Mouse (Mus musculus) limb, embryonic 14.5 days (tissue): ENCODE measurements at regions not wholly inside any gene's neighbourhood (a gene's known extent, or its start where the extent isn't known, plus 50 kb on each side); places are given as distances from the start of the nearest gene placed in this dataset.

Source experiments
- ATAC-seq: fragments of 200-750 bp; cut with Nextera tagmentation; 2 replicates; pipeline ENCODE4 v1.8.0; 2017; ENCODE audit warnings: low read depth, moderate number of reproducible peaks, moderate TSS enrichment; ENCODE audit not compliant: low FRiP score
- DNase-seq: peaks from one replicate; pipeline ENCODE4 v3.0.0-alpha.2; 2015; ENCODE audit warnings: low spot score
- H3K27ac ChIP-seq: fragments of 300-500 bp; sonication (generic); replicated peaks from 2 replicates; pipeline ENCODE4 v1.5.1; 2014; ENCODE audit warnings: low read depth, mild to moderate bottlenecking, low read length, moderate library complexity, mixed read lengths
- H3K27me3 ChIP-seq: fragments of 300-500 bp; sonication (generic); 2 replicates; pipeline ENCODE4 v1.6.1; 2014; ENCODE audit warnings: low read length, mixed read lengths; ENCODE audit not compliant: control insufficient read depth, insufficient read depth
- H3K36me3 ChIP-seq: fragments of 300-500 bp; sonication (generic); 2 replicates; pipeline ENCODE4 v1.6.1; 2014; ENCODE audit warnings: mild to moderate bottlenecking, low read length, moderate library complexity, mixed read lengths; ENCODE audit not compliant: control insufficient read depth, insufficient read depth
- H3K4me1 ChIP-seq: fragments of 300-500 bp; sonication (generic); 2 replicates; pipeline ENCODE4 v1.6.1; 2014; ENCODE audit warnings: antibody characterized with exemption, low read length, mixed read lengths; ENCODE audit not compliant: control insufficient read depth, insufficient read depth
- H3K4me2 ChIP-seq: fragments of 300-500 bp; sonication (generic); replicated peaks from 2 replicates; pipeline ENCODE4 v1.6.1; 2014; ENCODE audit warnings: low read depth, mild to moderate bottlenecking, low read length, moderate library complexity; ENCODE audit not compliant: severe bottlenecking
- H3K4me3 ChIP-seq: fragments of 300-500 bp; sonication (generic); replicated peaks from 2 replicates; pipeline ENCODE4 v1.5.1; 2014; ENCODE audit warnings: low read length
- H3K9ac ChIP-seq: fragments of 300-500 bp; sonication (generic); 2 replicates; pipeline ENCODE4 v1.6.1; 2014; ENCODE audit warnings: mild to moderate bottlenecking, low read depth, low read length, moderate library complexity; ENCODE audit not compliant: severe bottlenecking
- H3K9me3 ChIP-seq: fragments of 300-500 bp; sonication (generic); 2 replicates; pipeline ENCODE4 v1.6.1; 2016; ENCODE audit warnings: low read length; ENCODE audit not compliant: control insufficient read depth
- POLR2A ChIP-seq: fragments of 200-500 bp; IDR thresholded peaks from 2 replicates; pipeline ENCODE4 v1.8.0; 2012; ENCODE audit warnings: inconsistent platforms, mild to moderate bottlenecking, moderate library complexity, borderline replicate concordance; ENCODE audit not compliant: insufficient read depth, insufficient read length; ENCODE audit errors: extremely low read depth
- WGBS: fragments of 180-500 bp; shearing (Covaris S2); extraction: QIAGEN DNeasy Blood & Tissue Kit; methylation state at CpG from one replicate; pipeline ENCODE4 v1.1.7; 2014; 5-methylcytosine and 5-hydroxymethylcytosine counted together

DNA sequence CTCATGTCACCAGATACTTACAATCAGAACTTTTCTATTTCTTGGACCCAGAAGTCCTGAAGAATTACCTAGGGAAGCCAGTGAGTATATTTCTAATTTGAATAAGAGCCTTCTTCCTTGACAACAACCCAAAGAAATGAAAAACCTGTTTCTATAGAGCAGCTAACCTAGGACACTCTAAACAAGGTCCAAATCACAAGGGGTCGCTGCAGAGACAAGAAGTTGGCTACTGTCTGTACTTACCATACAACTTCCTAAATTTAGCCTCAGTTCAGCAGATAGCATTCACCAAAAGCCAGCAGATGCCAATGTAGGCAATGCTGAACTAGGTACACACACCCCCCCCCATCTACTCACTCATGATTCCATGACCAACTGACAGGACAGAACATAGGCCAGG lies 96.3 kb upstream of the Ly86 start:
- Histone ChIP-seq H3K9me3 (no peaks in the 10 kb centered on the region), H3K27ac (no peak overlapping the region), H3K4me2 (no peak overlapping the region), H3K4me1 (no peaks in the 10 kb centered on the region), H3K9ac (no peak overlapping the region), H3K27me3 (no peaks in the 10 kb centered on the region), H3K4me3 (no peak overlapping the region), H3K36me3 (no peaks in the 10 kb centered on the region)
- no peak for DNase-seq
- no peak for TF ChIP-seq POLR2A
- ATAC-seq = no peak
- WGBS = 93% methylated on average over 1 of the region's 1 CpGs

DNA sequence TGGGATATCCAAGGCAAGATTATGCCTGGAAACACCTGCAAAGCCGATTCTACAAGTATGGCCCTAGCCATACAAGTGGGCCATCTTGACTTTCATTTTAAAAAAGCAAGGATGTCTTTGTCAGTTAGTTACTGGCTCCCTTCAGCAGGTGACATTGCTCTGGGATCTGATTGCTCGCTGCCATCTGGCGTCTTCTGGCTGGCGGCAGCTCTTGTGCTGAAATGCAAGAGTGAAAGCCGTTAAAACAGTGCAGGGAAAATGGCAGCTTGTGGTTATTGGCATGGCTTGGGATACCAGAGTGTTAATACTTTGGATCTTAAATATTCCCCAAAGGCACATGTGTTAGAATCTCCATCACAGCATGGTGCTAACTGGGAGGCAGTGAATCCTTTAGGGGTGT lies 105.0 kb upstream of the Ly86 start:
- ATAC-seq = no peak
- Histone ChIP-seq H3K4me3 (no peak overlapping the region), H3K27me3 (no peaks in the 10 kb centered on the region), H3K4me1 (no peaks in the 10 kb centered on the region), H3K9ac (no peak overlapping the region), H3K27ac (no peak overlapping the region), H3K4me2 (no peak overlapping the region), H3K36me3 (no peaks in the 10 kb centered on the region), H3K9me3 (no peaks in the 10 kb centered on the region)
- DNase-seq = no peak
- TF ChIP-seq POLR2A = no peak
- WGBS = 79% methylated on average over 5 of the region's 5 CpGs

DNA sequence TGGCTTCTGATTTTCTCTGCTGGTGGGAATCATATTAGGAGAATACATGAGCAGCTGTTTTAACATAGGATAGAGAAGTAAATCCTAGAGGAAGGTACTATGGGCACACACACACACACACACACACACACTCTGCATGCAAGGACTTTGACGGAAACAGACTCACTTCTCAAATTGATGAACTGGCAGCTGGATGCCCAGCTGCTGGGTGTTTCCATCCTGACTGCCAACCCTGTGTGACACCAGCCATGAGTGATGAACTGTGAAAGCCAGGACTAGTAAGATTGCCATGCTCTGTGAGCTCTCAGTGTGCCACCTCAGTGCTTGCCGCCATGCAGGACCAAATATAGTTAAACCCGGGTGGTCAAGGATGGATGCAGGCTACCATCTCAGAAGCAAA lies 107.7 kb upstream of the Ly86 start:
- 88% methylated on average over 3 of the region's 3 CpGs for WGBS
- no peak for TF ChIP-seq POLR2A
- no peak for ATAC-seq

DNA sequence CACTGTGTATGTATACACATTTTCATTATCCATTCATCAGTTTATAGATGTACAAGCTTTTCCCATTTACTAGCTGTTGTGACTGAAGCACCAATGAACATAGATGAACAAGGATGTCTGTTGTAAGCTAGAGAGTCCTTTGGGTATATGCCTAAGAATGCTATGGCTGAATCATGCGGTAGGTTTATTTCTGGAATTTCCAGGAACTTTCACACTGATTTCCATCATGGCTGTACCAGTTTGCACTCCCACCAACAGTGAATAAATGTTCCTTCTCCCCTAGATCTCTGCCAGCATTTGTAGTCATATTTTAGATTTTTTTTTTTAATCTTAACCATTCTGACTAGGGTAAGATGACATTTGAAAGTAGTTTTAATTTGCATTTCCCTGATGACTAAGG lies 119.2 kb upstream of the Ly86 start:
- Histone ChIP-seq H3K9me3 (no peaks in the 10 kb centered on the region), H3K27me3 (no peaks in the 10 kb centered on the region), H3K9ac (no peak overlapping the region), H3K4me3 (no peak overlapping the region), H3K27ac (no peak overlapping the region), H3K4me1 (no peaks in the 10 kb centered on the region), H3K4me2 (no peak overlapping the region), H3K36me3 (no peaks in the 10 kb centered on the region)
- ATAC-seq = no peak
- TF ChIP-seq POLR2A = no peak
- DNase-seq = no peak
- WGBS = 79% methylated on average over 1 of the region's 1 CpGs

More for the DNA sequence above, 107.7 kb upstream of the Ly86 start:
- no peak overlapping the region for H3K9ac ChIP-seq
- no peak overlapping the region for H3K27ac ChIP-seq
- DNase-seq = no peak
- no peaks in the 10 kb centered on the region for H3K4me1 ChIP-seq
- no peak overlapping the region for H3K4me2 ChIP-seq
- no peaks in the 10 kb centered on the region for H3K9me3 ChIP-seq
- H3K4me3 ChIP-seq = no peak overlapping the region
- H3K27me3 ChIP-seq = no peaks in the 10 kb centered on the region
- H3K36me3 ChIP-seq = no peaks in the 10 kb centered on the region

DNA sequence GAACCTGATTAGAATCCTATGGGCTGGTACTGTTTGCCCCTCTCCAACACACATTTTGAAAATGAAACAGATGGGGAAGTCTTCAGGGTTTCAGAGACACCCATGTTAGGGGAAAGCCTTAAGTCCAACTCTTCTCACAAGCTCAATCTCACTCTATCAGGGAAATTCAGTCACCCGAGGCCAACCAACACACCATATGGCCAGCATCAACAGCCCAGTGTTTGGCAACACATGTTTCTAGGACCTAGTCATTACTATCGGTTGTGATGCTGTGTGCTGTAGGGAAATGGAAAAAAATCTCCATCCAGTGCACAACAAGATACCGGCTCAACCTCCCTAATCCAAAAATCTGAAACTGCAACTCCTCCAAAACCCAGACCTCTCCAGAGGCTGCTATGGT lies 124.6 kb upstream of the Ly86 start:
- Histone ChIP-seq H3K9ac (no peak overlapping the region), H3K4me2 (no peak overlapping the region), H3K36me3 (no peaks in the 10 kb centered on the region), H3K27ac (no peak overlapping the region), H3K9me3 (no peaks in the 10 kb centered on the region), H3K4me1 (no peaks in the 10 kb centered on the region), H3K27me3 (no peaks in the 10 kb centered on the region), H3K4me3 (no peak overlapping the region)
- DNase-seq = no peak
- 75% methylated on average over 3 of the region's 3 CpGs for WGBS
- no peak for TF ChIP-seq POLR2A
- ATAC-seq = no peak

DNA sequence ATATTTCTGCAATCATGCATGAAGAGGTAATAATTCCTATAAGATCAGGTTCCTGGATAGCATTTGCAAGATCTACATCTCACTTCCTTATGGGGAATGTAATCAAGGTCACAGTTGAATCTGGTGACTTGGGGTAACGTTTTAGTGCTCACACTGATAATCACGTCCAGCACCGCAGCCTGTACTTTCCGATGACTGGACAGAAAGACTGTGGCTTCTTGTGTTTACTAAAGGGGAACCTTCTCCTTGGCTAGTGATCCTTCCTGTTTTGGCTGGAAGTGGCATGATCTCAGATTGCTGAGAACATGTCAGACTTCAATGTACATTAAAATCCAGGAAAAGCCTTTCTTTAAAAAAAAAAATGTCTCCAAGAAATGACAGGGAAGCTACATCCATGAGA lies 126.4 kb upstream of the Ly86 start:
- Histone ChIP-seq H3K36me3 (no peaks in the 10 kb centered on the region), H3K9ac (no peak overlapping the region), H3K4me3 (no peak overlapping the region), H3K4me2 (no peak overlapping the region), H3K27ac (no peak overlapping the region), H3K27me3 (no peaks in the 10 kb centered on the region), H3K9me3 (no peaks in the 10 kb centered on the region), H3K4me1 (0 out of 2 replicates have a peak, but pooled peaks cover 5% of the 10 kb centered on the region)
- no peak for ATAC-seq
- no peak for TF ChIP-seq POLR2A
- WGBS = 71% methylated on average over 4 of the region's 4 CpGs
- DNase-seq = no peak
